Mouse (Mus musculus) layer of hippocampus, adult 18-20 months (tissue): ENCODE measurements around the gene Ilk. TPM values are rescaled to one million over a fixed set of nuclear protein-coding genes. Genes with fewer than 3 reads are reported as not detected.
"Not testable (repeated sequence)": the region's sequence is repeated elsewhere in the genome, so short reads cannot be mapped to it uniquely, and the experiment has no call there.

Source experiments
- DNase-seq, 2 experiments: peaks; one replicate each; pipeline ENCODE4 v3.0.0; 2022; ENCODE audit warnings: low spot score in 2 of 2
- total RNA-seq, 2 experiments: library from RNA; stranded (reverse); gene quantifications; 2 replicates each; pipeline ENCODE4 v1.2.3; 2021

Gene Ilk
- total RNA-seq, 2 experiments from 2014 or later = 73.0 to 77.8 TPM

DNA sequence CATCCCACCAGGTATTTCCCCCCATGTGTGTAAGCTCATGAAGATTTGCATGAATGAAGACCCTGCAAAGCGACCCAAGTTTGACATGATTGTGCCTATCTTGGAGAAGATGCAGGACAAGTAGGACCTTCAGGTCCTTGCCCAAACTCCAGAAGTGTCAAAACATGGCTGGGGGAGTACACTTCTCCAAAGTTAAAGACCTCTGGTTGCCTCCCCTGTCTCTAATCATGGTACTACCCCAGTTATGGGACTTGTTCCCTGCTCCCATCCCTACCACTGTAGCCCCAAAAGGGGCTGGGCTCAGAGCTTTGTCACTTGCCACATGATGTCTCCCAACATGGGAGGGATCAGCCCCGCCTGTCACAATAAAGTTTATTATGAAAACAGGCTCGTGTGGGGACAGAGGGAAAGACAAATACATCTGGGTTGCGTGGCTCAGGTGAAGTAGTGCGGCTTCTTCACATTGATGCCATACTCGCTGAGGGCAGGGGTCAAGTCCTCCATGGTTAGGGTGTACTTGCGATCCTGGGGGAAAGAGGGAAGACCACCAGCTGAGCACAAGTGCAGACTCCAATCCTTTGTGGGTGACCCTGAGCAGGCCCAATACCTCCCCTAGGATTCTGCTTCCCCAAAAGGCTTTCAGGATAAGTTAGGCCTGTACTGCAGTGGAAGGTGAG lies 6.3 kb downstream of the Ilk start:
- not testable (repeated sequence) for DNase-seq

GRCm38 (mm10) chr7:105743246-105743925 lies 7.0 kb downstream of the Ilk start:
- DNase-seq = not testable (repeated sequence)

GRCm38 (mm10) chr7:105743926-105744590 lies 7.7 kb downstream of the Ilk start, which contains the start of gene Taf10:
Gene Taf10, minus strand, starts transcription at chr7:105744361.
- DNase-seq = peak; percentile 85 to 87

- no peak for DNase-seq
These were observed 11.4 kb downstream of the Ilk start for GRCm38 (mm10) chr7:105747776-105748175.

- DNase-seq = peak; percentile 93 to 98
These were observed 15.4 kb downstream of the Ilk start, which contains the start of gene Tpp1 for GRCm38 (mm10) chr7:105751491-105752433. Gene Tpp1, minus strand, starts transcription at chr7:105752235.

DNA sequence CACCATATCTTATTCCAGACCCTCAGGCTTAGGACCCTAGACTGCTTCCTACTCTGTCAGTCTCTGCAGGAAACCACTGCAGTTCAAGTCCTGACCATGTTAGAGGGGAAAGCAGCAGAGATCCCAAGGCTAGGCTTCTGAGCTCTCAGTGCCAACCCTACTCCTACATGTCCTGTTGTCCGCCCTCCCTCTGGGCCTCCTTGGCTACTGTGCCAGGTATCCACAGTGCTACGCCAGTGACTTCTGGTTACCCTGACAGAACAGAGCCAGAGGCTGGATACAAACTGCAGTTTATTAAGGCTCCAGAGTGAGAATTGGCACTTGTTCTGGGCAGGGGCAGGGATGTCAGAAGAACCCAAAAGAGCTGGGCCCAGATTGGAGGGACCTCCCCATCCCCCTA lies 16.3 kb downstream of the Ilk start:
- DNase-seq = no peak

GRCm38 (mm10) chr7:105753281-105753680 lies 16.9 kb downstream of the Ilk start:
- DNase-seq = no peak

DNA sequence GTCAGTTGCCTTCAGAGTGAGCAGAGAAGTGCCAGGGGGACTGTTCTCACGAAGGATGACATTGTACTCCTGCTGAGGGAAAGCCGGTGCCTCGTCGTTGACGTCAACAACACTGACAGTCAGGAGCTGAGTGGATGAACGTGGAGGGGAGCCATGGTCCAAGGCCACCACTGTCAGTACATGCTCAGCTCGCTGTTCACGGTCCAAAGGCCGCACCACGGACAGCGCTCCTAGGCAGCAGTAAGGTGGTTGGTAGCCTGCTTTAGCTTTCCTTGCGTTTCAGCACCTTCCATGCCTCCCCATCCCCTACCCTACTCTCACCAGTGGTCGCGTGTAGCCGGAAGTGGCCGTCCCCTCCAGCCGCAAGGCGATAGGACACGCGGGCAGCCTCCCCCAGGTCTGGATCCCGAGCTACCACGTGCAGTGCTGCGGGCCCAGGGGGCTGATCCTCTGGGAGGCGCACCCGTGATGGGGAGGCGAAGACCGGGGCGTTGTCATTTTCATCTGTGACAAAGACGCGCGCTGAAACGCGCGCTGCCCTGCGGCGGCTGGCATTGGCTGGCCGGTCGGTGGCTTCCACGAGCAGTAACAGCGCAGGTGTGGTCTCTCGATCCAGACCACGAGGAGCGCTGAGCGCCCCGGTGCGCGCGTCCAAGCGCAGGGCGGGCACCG lies 25.6 kb downstream of the Ilk start:
- DNase-seq = no peak

GRCm38 (mm10) chr7:105762517-105763270 lies 26.3 kb downstream of the Ilk start:
- no peak for DNase-seq

DNA sequence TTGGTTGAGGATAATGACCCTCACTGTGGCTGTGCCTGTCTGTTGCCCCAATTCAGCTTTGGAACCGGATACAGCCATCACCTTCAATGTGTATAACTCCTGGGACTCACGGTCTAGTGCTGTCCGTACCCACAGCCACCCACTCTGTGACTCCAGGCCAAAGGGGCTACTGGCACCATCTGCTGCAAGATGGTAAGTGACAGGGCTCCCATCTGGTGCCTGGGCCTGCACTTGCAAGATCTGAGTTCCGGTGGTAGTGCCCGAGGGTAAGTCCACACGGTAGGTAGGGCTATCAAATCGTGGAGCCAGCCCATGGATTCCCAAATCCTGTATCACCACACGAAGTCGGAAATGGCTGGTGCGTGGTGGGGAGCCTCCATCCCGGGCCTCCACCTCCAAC lies 27.9 kb downstream of the Ilk start:
- DNase-seq = no peak

DNA sequence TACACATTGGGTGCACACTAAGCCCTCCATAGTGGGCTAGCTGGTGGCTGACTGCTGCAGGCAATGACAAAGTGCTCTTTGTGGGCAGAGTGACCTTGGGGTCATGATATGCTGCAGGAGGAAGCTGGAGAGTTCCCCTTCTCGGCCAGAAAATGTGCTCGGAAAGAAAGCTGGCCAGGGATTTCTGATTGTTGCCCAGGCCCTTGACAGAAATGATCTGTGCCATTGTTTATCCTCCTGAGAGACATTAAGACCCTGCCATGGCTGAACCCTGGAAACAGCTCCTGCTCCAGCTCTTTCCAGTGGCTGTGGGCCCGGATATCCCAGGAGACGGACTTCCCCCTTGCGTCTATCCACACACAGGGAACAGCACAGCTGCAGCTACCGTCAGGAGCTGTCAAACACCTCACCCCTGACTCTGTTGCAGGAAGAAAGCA lies 31.4 kb downstream of the Ilk start:
- no peak for DNase-seq

DNA sequence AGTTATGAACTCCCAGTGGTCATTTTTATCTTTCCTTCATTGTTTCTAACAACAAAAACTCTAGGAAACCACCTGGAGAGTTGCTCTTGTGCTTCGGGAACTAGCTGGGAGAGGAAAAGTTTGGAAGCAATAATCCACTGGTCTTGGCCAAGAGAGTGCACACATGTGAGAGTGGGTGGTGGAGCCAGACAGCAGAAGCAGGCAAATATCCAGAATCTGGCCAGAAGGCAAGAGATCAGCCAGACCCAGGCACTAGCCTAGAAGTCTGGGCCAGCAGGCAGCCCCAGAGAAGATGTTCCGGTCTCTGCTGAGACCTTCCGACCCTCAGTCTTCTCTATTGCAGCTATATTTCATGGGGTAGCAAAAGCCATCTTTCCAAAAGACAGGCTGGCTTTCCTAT lies 33.6 kb downstream of the Ilk start:
- DNase-seq = no peak

- DNase-seq = no peak
These were observed 35.9 kb downstream of the Ilk start for GRCm38 (mm10) chr7:105772331-105772730.

DNA sequence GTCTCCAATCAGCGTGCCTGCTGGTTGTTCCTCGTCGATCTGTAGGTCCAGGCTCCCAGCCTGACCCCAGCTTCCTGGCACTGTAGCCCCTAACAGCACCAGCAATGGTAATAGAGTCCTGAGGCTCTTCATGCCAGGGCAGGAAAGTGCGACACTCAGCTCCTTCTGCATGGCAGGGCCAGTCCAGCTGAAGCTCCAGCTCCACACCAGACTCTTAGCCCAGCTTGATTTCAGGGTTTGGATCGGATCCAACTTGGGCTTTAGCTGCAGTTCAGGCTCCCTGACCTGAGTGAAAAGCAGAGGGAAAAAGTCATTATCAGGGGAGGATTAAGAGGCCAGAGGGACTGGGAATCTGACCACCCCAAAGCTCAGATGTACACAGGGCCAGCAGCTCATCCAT lies 36.6 kb downstream of the Ilk start:
- no peak for DNase-seq

DNA sequence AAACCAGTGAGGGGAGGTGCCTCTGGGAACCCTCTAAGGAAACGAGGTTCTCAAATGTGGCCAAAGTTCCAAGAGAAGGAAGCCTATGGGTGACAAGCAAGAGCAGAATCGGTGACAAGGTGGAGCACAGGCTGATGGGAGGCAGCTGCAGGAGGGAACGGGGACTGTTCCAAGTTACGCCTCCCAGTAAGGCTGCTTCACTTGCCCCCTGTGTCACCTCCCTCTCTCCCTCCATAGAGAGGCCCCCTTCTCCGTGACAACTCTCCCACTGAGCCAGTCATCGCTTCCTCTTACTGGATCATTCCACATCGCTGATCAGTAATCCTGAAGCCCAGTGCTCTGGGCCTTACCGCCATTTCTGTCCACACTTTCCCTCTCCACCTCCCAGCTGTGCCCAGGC lies 38.3 kb downstream of the Ilk start:
- no peak for DNase-seq

GRCm38 (mm10) chr7:105776026-105776425 lies 39.6 kb downstream of the Ilk start:
- no peak for DNase-seq

- DNase-seq = no peak
These were observed 40.9 kb downstream of the Ilk start for GRCm38 (mm10) chr7:105777316-105777715.

GRCm38 (mm10) chr7:105777797-105778552 lies 41.6 kb downstream of the Ilk start:
- no peak for DNase-seq
